Mouse (Mus musculus) adrenal gland, adult 18-20 months (tissue): ENCODE measurements around the gene Xrcc3. TPM values are rescaled to one million over a fixed set of nuclear protein-coding genes. Genes with fewer than 3 reads are reported as not detected.

Experiments used
- DNase-seq, 2 experiments: peaks; one replicate each; pipeline ENCODE4 v3.0.0; 2021 to 2022; ENCODE audit warnings: low spot score in 2 of 2
- total RNA-seq, 2 experiments: library from RNA; stranded (reverse); gene quantifications; 1 replicate in 1 of 2; 2 replicates in 1 of 2; pipeline ENCODE4 v1.2.3; 2021

Gene Xrcc3
- total RNA-seq, 2 experiments from 2014 or later: 13.0 to 13.7 TPM

GRCm38 (mm10) chr12:111779544-111779943 is 34.1 kb downstream of the Xrcc3 start:
- DNase-seq: no peak

- no peak for DNase-seq
Observed at GRCm38 (mm10) chr12:111777919-111778318, 35.8 kb downstream of the Xrcc3 start.

- no peak for DNase-seq
Observed at GRCm38 (mm10) chr12:111774845-111775244, 38.8 kb downstream of the Xrcc3 start.

- DNase-seq: no peak
Observed at GRCm38 (mm10) chr12:111774156-111774555, 39.5 kb downstream of the Xrcc3 start.

- no peak for DNase-seq
Observed at GRCm38 (mm10) chr12:111770651-111771050, 43.0 kb downstream of the Xrcc3 start.

GRCm38 (mm10) chr12:111769816-111770577 is 43.7 kb downstream of the Xrcc3 start:
- no peak for DNase-seq

GRCm38 (mm10) chr12:111769306-111769705 is 44.4 kb downstream of the Xrcc3 start:
- DNase-seq: peak in 1 of 2 experiments; percentile 46

- no peak for DNase-seq
Observed at GRCm38 (mm10) chr12:111768322-111768928, 45.2 kb downstream of the Xrcc3 start.

- no peak for DNase-seq
Observed at GRCm38 (mm10) chr12:111766313-111767236, 47.1 kb downstream of the Xrcc3 start.

GRCm38 (mm10) chr12:111762620-111763280 is 50.9 kb downstream of the Xrcc3 start:
- no peak for DNase-seq

GRCm38 (mm10) chr12:111760306-111760908 is 53.3 kb downstream of the Xrcc3 start:
- DNase-seq: no peak

GRCm38 (mm10) chr12:111759176-111760061 is 54.3 kb downstream of the Xrcc3 start:
- peak; percentile 49 to 57 for DNase-seq

- peak; percentile 84 to 85 for DNase-seq
Observed at GRCm38 (mm10) chr12:111758381-111759175, 55.1 kb downstream of the Xrcc3 start, which contains the start of gene Klc1. Gene Klc1, plus strand, starts transcription at chr12:111758849.

GRCm38 (mm10) chr12:111757561-111758325 is 55.9 kb downstream of the Xrcc3 start:
- DNase-seq: no peak

GRCm38 (mm10) chr12:111756698-111757082 is 57.0 kb downstream of the Xrcc3 start:
- no peak for DNase-seq

- no peak for DNase-seq
Observed at GRCm38 (mm10) chr12:111756082-111756697, 57.5 kb downstream of the Xrcc3 start.

GRCm38 (mm10) chr12:111755231-111755630 is 58.4 kb downstream of the Xrcc3 start:
- no peak for DNase-seq
